Mouse (Mus musculus) intestine, postnatal 0 days (tissue): ENCODE measurements around the gene Jup. TPM values are rescaled to one million over a fixed set of nuclear protein-coding genes. Genes with fewer than 3 reads are reported as not detected.

Experiments used
- ATAC-seq: fragments of 200-750 bp; cut with Nextera tagmentation; 2 replicates; pipeline ENCODE4 v1.8.0; 2017; ENCODE audit warnings: mild to moderate bottlenecking, moderate TSS enrichment, moderate library complexity
- H3K27ac ChIP-seq: fragments of 300-500 bp; sonication (generic); 2 replicates; pipeline ENCODE4 v1.5.1; 2014; ENCODE audit warnings: mild to moderate bottlenecking, low read depth, low read length, moderate library complexity
- H3K27me3 ChIP-seq: fragments of 300-500 bp; sonication (generic); replicated peaks from 2 replicates; pipeline ENCODE4 v1.6.1; 2014; ENCODE audit warnings: low read length, mixed read lengths; ENCODE audit not compliant: control insufficient read depth, insufficient read depth
- H3K36me3 ChIP-seq: fragments of 300-500 bp; sonication (generic); 2 replicates; pipeline ENCODE4 v1.6.1; 2014; ENCODE audit warnings: mild to moderate bottlenecking, moderate library complexity; ENCODE audit not compliant: control insufficient read depth, insufficient read depth
- H3K4me1 ChIP-seq: fragments of 300-500 bp; sonication (generic); replicated peaks from 2 replicates; pipeline ENCODE4 v1.6.1; 2014; ENCODE audit warnings: antibody characterized with exemption, low read length, mixed read lengths; ENCODE audit not compliant: control insufficient read depth, insufficient read depth
- H3K4me2 ChIP-seq: fragments of 300-500 bp; sonication (generic); replicated peaks from 2 replicates; pipeline ENCODE4 v1.6.1; 2014; ENCODE audit warnings: low read depth, mild to moderate bottlenecking, moderate library complexity
- H3K4me3 ChIP-seq: fragments of 300-500 bp; sonication (generic); 2 replicates; pipeline ENCODE4 v1.5.1; 2014; ENCODE audit warnings: low read depth, low read length
- H3K9ac ChIP-seq: fragments of 300-500 bp; sonication (generic); 2 replicates; pipeline ENCODE4 v1.6.1; 2014; ENCODE audit warnings: mild to moderate bottlenecking, low read depth, low read length
- H3K9me3 ChIP-seq: fragments of 300-500 bp; sonication (generic); 2 replicates; pipeline ENCODE4 v1.6.1; 2016; ENCODE audit warnings: mixed run types; ENCODE audit not compliant: control insufficient read depth
- CTCF ChIP-seq: sonication (generic); IDR thresholded peaks from 2 replicates; pipeline ENCODE4 v1.5.1; 2016; ENCODE audit warnings: low read depth, mild to moderate bottlenecking, control low read depth, antibody characterized with exemption, moderate library complexity
- WGBS: fragments of 180-500 bp; shearing (Covaris S2); extraction: QIAGEN DNeasy Blood & Tissue Kit; methylation state at CpG from one replicate; pipeline ENCODE4 v1.1.7; 2014; 5-methylcytosine and 5-hydroxymethylcytosine counted together
- polyA plus RNA-seq: library from polyadenylated mRNA; unstranded; fragments of >200 nt; fragmentation: Nextera tagmentation; extraction: Ambion mirVana; gene quantifications from 2 replicates; pipeline ENCODE4 v1.2.1, GENCODE M21; 2015

The Jup gene
- polyA plus RNA-seq, 1 experiment from 2014 or later, result 103 TPM

GRCm38 (mm10) chr11:100404456-100405074, 7.0 kb upstream of the Jup start:
- whole genome bisulfite sequencing, result 86% methylated on average over 3 of the region's 3 CpGs
- Histone ChIP-seq H3K27me3 (no peaks in the 10 kb centered on the region), H3K4me2 (no peak overlapping the region), H3K27ac (no peak overlapping the region), H3K9ac (no peak overlapping the region), H3K4me1 (peaks cover 24% of the 10 kb centered on the region), H3K36me3 (peaks cover 9% of the 10 kb centered on the region), H3K9me3 (no peaks in the 10 kb centered on the region), H3K4me3 (no peak overlapping the region)
- no peak for ATAC-seq
- TF ChIP-seq CTCF, result no peak

DNA sequence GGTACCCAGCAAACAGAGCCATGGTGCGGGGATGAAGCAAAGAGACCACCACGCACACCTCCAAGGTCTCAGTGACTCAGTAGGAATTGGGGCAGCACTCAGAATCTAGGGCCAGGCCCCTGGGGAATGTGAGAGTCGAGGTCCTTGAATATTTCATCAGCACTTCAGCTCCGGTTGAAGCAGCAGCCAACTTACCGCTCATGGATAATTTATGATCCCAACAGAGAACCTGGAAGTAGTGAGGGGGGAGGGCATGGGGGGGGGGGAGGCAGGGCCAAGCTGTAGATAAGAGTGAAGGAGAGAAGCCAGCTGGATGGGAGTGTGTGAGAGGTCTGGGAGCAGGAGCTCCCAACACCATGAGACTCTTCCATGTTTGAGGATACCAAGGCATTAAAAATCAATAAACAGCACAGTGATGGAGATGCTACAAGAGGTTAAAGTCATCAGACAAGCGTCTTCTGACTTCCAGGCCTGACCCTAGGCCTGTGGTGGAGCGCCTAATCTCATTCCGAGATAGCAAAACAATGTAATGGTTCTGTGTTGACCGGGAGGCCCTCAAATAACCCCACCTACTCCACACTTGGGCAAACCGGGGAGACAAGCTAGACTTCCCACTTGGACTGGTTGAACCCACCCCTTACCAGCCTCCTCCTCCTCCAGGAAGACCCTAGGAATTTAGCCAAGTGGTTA, 6.0 kb upstream of the Jup start:
- no peaks in the 10 kb centered on the region for H3K36me3 ChIP-seq
- H3K4me1 ChIP-seq, result peaks cover 24% of the 10 kb centered on the region
- ATAC-seq, result no peak
- no peaks in the 10 kb centered on the region for H3K9me3 ChIP-seq
- H3K9ac ChIP-seq, result no peak overlapping the region
- WGBS, result 36% methylated on average over 10 of the region's 10 CpGs
- no peaks in the 10 kb centered on the region for H3K27me3 ChIP-seq
- H3K27ac ChIP-seq, result no peak overlapping the region
- H3K4me2 ChIP-seq, result no peak overlapping the region
- H3K4me3 ChIP-seq, result no peak overlapping the region
- TF ChIP-seq CTCF, result no peak

GRCm38 (mm10) chr11:100402682-100403081, 5.1 kb upstream of the Jup start:
- H3K27me3 ChIP-seq, result no peaks in the 10 kb centered on the region
- peaks cover 28% of the 10 kb centered on the region for H3K4me1 ChIP-seq
- H3K4me2 ChIP-seq, result no peak overlapping the region
- TF ChIP-seq CTCF, result no peak
- no peak overlapping the region for H3K4me3 ChIP-seq
- H3K27ac ChIP-seq, result peak overlapping the region; percentile 35; the same call in 1 of the 2 replicates
- peak overlapping the region; percentile 12 for H3K9ac ChIP-seq
- peak; percentile 36 for ATAC-seq
- WGBS, result 35% methylated on average over 2 of the region's 2 CpGs
- H3K36me3 ChIP-seq, result no peaks in the 10 kb centered on the region
- H3K9me3 ChIP-seq, result no peaks in the 10 kb centered on the region

DNA sequence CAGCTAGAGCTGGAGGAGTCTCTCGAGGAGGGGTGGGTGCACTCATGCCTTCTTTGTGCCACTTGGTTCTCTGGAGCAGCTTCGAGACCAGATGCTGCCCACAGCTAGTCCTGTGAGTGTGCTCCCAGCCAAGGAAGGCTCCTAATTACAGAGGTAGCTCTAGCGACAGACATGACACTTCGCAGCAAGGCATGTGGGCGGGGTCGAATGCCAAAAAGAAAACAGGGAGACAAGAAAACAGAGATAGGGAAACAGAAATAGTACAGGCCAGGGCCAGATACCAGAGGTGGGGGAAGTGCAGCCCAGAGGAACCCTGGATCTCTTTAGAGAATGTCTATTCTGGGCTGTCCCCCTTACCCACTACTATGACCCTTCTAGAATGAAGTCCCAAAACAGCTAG, 4.7 kb upstream of the Jup start:
- H3K36me3 ChIP-seq, result no peaks in the 10 kb centered on the region
- WGBS, result 31% methylated on average over 6 of the region's 6 CpGs
- TF ChIP-seq CTCF, result no peak
- H3K9ac ChIP-seq, result peak overlapping the region; percentile 12
- no peak overlapping the region for H3K4me2 ChIP-seq
- H3K4me1 ChIP-seq, result peaks cover 28% of the 10 kb centered on the region
- peak overlapping the region; percentile 35; the same call in 1 of the 2 replicates for H3K27ac ChIP-seq
- H3K27me3 ChIP-seq, result no peaks in the 10 kb centered on the region
- H3K9me3 ChIP-seq, result no peaks in the 10 kb centered on the region
- H3K4me3 ChIP-seq, result no peak overlapping the region
- no peak for ATAC-seq

GRCm38 (mm10) chr11:100400842-100401241, 3.3 kb upstream of the Jup start:
- 32% methylated on average over 6 of the region's 6 CpGs for WGBS
- no peaks in the 10 kb centered on the region for H3K9me3 ChIP-seq

DNA sequence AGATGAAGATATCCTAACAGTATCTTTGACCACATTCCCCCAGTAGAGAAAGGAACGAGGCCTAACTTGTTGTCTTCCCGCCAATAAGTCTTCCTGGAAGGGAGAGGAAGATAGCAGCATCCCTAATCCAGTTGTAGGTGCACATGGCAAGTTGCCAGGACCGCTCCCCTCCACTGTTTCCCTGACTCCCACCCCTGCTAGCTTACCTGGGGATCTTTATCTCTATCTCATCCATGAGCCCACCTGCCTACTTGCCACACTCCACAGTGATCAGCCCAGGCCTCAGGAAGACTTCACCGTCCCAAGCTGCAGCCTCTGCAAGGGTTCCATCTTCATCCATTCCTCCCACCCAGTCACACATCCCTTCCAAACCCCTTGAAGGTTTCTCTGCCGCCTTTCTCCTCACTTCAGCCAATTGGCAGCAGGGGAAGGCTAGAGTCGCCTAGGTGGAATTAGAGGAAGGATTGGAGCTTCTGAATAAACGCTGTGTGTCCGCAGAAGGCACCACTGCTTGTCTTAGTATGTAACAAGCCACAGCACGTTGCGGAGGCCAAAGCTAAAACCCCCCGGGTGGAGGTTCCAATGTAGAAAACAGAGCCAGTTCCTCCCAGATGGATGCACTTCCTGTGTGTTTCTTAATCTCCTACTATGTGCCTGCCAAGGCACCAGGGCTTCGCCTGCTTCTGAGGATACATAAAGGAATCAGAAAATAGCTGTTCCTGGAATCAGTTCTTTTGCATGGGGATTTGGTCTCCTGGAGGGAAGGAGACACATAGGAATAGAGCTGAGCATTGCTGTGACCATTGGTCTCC, 2.4 kb upstream of the Jup start:
- Histone ChIP-seq H3K4me2 (no peak overlapping the region), H3K9ac (no peak overlapping the region), H3K36me3 (no peaks in the 10 kb centered on the region), H3K27ac (peak overlapping the region; percentile 42; the same call in 1 of the 2 replicates), H3K4me3 (no peak overlapping the region), H3K9me3 (no peaks in the 10 kb centered on the region), H3K27me3 (no peaks in the 10 kb centered on the region), H3K4me1 (peaks cover 28% of the 10 kb centered on the region)
- ATAC-seq, result no peak
- no peak for TF ChIP-seq CTCF
- 74% methylated on average over 12 of the region's 12 CpGs for WGBS

More at GRCm38 (mm10) chr11:100400842-100401241, 3.3 kb upstream of the Jup start:
- H3K4me3 ChIP-seq, result no peak overlapping the region
- no peak overlapping the region for H3K4me2 ChIP-seq
- no peaks in the 10 kb centered on the region for H3K27me3 ChIP-seq
- H3K9ac ChIP-seq, result no peak overlapping the region
- TF ChIP-seq CTCF, result no peak
- no peak for ATAC-seq
- peaks cover 28% of the 10 kb centered on the region for H3K4me1 ChIP-seq
- no peaks in the 10 kb centered on the region for H3K36me3 ChIP-seq
- H3K27ac ChIP-seq, result peak overlapping the region; percentile 42; the same call in 1 of the 2 replicates
